Mouse (Mus musculus): ENCODE data around the gene Prss12.

DNA sequence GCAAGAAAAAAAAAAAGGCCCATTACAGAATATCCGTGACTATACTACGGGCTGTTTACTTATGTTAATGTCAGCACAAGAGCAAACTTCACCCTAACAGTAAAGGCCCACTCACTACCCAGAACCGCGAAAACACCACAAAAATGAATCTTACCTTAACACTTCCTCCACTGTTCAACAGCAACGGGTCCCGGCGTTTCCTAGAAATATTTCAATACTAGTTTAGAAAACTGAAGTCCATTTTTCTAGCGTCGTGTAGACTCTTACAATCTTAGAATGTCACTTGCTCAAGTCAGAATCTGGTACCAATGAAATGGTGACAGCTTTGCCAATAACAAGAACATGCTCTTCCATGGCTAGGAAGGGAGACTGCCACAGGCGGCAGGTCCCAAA is 60.9 kb downstream of the Prss12 start:
- TF ChIP-seq CTCF (IDR thresholded peaks at IDR 0.05; ENCODE audit: low read depth, low read length) (no peak), POLR2A (IDR thresholded peaks at IDR 0.05; ENCODE audit: borderline replicate concordance, low read depth, low read length) (no peak)
